In genomic region chr17:56055945-56056678, GRCm38 (mm10) we compare ENCODE assay signal across 1 mouse cellular context.
TF ChIP-seq lines count a peak whose summit lies in the region.

No protein-coding gene starts in this region.

TF ChIP-seq in MEL, 35 proteins besides CTCF, POLR2A, EP300 and RAD21:
- TF ChIP-seq MXI1 (IDR thresholded peaks at IDR 0.05; ENCODE audit: low read depth, low read length) (0 out of 2 replicates have a peak, but pooled peaks have one; percentile 10), GATA1 (IDR thresholded peaks at IDR 0.05; ENCODE audit: low read depth, low read length) (peak; percentile 32; the same call in 1 of the 2 replicates), POLR2AphosphoS5 (IDR thresholded peaks at IDR 0.05; ENCODE audit: borderline replicate concordance, low read depth, low read length) (no peak), TBP (IDR thresholded peaks at IDR 0.05; ENCODE audit: low read depth, low read length) (no peak), TCF12 (IDR thresholded peaks at IDR 0.05; ENCODE audit: low read depth, low read length) (peak; percentile 13; the same call in 1 of the 2 replicates), ETS1 (IDR thresholded peaks at IDR 0.05; ENCODE audit: low read depth, low read length) (no peak), E2F4 (IDR thresholded peaks at IDR 0.05; ENCODE audit: borderline replicate concordance, low read depth, low read length) (no peak), GABPA (IDR thresholded peaks at IDR 0.05; ENCODE audit: low read depth, low read length) (no peak), BHLHE40 (IDR thresholded peaks at IDR 0.05; ENCODE audit: borderline replicate concordance, low read depth, low read length) (no peak), NELFE (IDR thresholded peaks at IDR 0.05; ENCODE audit: low read depth, low read length) (no peak)
